Mouse (Mus musculus): ENCODE measurements around the gene Rsf1. TPM values are rescaled to one million over a fixed set of nuclear protein-coding genes. Genes with fewer than 3 reads are reported as not detected.
A peak's percentile ranks its signal among the peaks of the same experiment; 100 is the strongest.

Rsf1 gene
- polyA plus RNA-seq, 1 experiment from 2014 or later = 34.9 TPM

DNA sequence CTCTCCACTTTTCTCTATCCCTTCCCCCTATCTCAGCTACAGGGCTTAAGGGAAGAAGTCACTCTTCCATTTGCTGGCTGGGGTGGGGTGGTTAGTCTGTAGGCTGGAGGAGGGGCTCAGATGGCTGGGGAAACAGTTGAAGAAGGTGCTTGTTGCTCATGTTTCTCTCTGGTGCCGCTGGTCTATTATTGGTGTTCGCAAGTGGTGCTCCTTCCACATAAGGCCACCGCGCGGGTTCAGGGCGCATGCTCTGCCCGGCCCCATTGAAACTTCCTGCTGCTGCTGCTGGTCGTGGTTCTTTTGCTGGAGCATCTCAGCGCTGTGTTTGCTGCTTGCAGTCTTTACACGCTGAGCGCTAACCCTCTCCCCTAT, 1.1 kb downstream of the Rsf1 start:
- peak overlapping the region; percentile 99 for H3K27ac ChIP-seq
- peak overlapping the region; percentile 71 for H3K4me2 ChIP-seq
- H3K4me3 ChIP-seq = peak overlapping the region; percentile 100
- H3K36me3 ChIP-seq = peaks cover 3% of the 10 kb centered on the region; the same call in 1 of the 2 replicates
- H3K27me3 ChIP-seq = no peaks in the 10 kb centered on the region
- peak; percentile 44 for ATAC-seq (ENCODE audit: insufficient number of reproducible peaks, insufficient read depth, low FRiP score, low TSS enrichment, low read depth)
- H3K9me3 ChIP-seq = no peaks in the 10 kb centered on the region
- peak overlapping the region; percentile 100 for H3K9ac ChIP-seq
- WGBS = 0% methylated on average over 11 of the region's 11 CpGs
- peaks cover 16% of the 10 kb centered on the region; the same call in 1 of the 2 replicates for H3K4me1 ChIP-seq

GRCm38 (mm10) chr7:97588506-97588905, 8.8 kb downstream of the Rsf1 start:
- no peak overlapping the region for H3K4me3 ChIP-seq
- no peak overlapping the region for H3K9ac ChIP-seq
- H3K27me3 ChIP-seq = no peaks in the 10 kb centered on the region
- peaks cover 33% of the 10 kb centered on the region for H3K4me1 ChIP-seq
- 86% methylated on average over 5 of the region's 5 CpGs for WGBS
- no peaks in the 10 kb centered on the region for H3K9me3 ChIP-seq
- no peak for ATAC-seq (ENCODE audit: insufficient number of reproducible peaks, insufficient read depth, low FRiP score, low TSS enrichment, low read depth)
- H3K4me2 ChIP-seq = no peak overlapping the region
- H3K27ac ChIP-seq = no peak overlapping the region
- peaks cover 8% of the 10 kb centered on the region; the same call in 1 of the 2 replicates for H3K36me3 ChIP-seq

GRCm38 (mm10) chr7:97590488-97590887, 10.8 kb downstream of the Rsf1 start:
- H3K4me2 ChIP-seq = no peak overlapping the region
- no peak overlapping the region for H3K4me3 ChIP-seq
- peaks cover 30% of the 10 kb centered on the region for H3K4me1 ChIP-seq
- no peaks in the 10 kb centered on the region for H3K9me3 ChIP-seq
- 38% methylated on average over 3 of the region's 3 CpGs for WGBS
- no peak for ATAC-seq (ENCODE audit: insufficient number of reproducible peaks, insufficient read depth, low FRiP score, low TSS enrichment, low read depth)
- H3K9ac ChIP-seq = no peak overlapping the region
- H3K27ac ChIP-seq = no peak overlapping the region
- no peaks in the 10 kb centered on the region for H3K27me3 ChIP-seq
- H3K36me3 ChIP-seq = peaks cover 10% of the 10 kb centered on the region; the same call in 1 of the 2 replicates

DNA sequence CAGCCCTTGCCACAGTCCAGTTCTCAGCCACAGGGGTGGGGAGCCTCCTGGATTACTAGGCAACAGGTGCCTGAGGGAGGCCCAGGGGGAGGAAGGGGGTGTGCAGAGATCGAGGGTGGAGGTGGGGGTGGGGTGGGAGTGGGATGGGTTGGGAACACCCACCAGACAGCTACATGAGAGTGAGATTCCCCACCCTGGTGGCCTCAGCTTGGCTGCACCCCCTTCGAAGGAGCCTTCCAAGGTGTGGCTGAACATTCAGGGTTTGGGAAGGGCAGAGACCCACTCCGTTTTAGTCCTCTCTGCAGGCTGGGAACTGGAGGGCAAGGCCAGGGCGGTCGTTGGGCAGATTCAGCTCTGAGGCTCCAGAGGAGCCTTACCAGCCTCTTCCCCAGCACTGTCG, 11.6 kb downstream of the Rsf1 start:
- Histone ChIP-seq H3K4me1 (peaks cover 24% of the 10 kb centered on the region), H3K4me2 (no peak overlapping the region), H3K27me3 (no peaks in the 10 kb centered on the region), H3K9me3 (no peaks in the 10 kb centered on the region), H3K9ac (no peak overlapping the region), H3K27ac (no peak overlapping the region), H3K4me3 (no peak overlapping the region), H3K36me3 (peaks cover 10% of the 10 kb centered on the region; the same call in 1 of the 2 replicates)
- ATAC-seq (ENCODE audit: insufficient number of reproducible peaks, insufficient read depth, low FRiP score, low TSS enrichment, low read depth) = no peak
- 84% methylated on average over 6 of the region's 6 CpGs for WGBS

GRCm38 (mm10) chr7:97592396-97592795, 12.7 kb downstream of the Rsf1 start:
- no peaks in the 10 kb centered on the region for H3K9me3 ChIP-seq
- no peaks in the 10 kb centered on the region for H3K27me3 ChIP-seq
- H3K27ac ChIP-seq = no peak overlapping the region
- H3K9ac ChIP-seq = no peak overlapping the region
- 93% methylated on average over 4 of the region's 4 CpGs for WGBS
- H3K4me1 ChIP-seq = peaks cover 24% of the 10 kb centered on the region
- peaks cover 10% of the 10 kb centered on the region; the same call in 1 of the 2 replicates for H3K36me3 ChIP-seq
- H3K4me3 ChIP-seq = no peak overlapping the region
- no peak for ATAC-seq (ENCODE audit: insufficient number of reproducible peaks, insufficient read depth, low FRiP score, low TSS enrichment, low read depth)
- H3K4me2 ChIP-seq = no peak overlapping the region

DNA sequence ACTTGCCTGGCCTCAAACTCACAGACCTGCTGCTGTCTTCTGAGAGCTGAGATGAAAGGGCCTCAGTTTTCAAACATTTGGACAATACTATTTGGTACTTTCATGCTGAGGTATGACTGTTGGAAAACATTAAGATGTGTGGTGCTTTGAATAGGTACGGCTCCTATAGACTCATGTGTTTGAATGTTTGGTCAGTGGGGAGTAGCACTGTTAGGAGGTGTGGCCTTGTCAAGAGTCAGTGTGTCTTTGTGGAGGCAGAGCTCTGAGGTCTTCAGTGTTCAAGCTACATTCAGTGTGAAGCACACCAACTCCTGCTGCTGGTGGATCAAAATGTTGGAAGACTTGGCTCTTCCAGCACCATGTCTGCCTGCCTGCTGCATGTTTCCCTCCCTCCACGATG, 13.8 kb downstream of the Rsf1 start:
- no peak overlapping the region for H3K9ac ChIP-seq
- ATAC-seq (ENCODE audit: insufficient number of reproducible peaks, insufficient read depth, low FRiP score, low TSS enrichment, low read depth) = no peak
- H3K36me3 ChIP-seq = peaks cover 10% of the 10 kb centered on the region; the same call in 1 of the 2 replicates
- 83% methylated on average over 2 of the region's 2 CpGs for WGBS
- no peak overlapping the region for H3K4me3 ChIP-seq
- H3K9me3 ChIP-seq = no peaks in the 10 kb centered on the region
- no peak overlapping the region for H3K4me2 ChIP-seq
- no peak overlapping the region for H3K27ac ChIP-seq
- H3K27me3 ChIP-seq = no peaks in the 10 kb centered on the region
- H3K4me1 ChIP-seq = peaks cover 21% of the 10 kb centered on the region

DNA sequence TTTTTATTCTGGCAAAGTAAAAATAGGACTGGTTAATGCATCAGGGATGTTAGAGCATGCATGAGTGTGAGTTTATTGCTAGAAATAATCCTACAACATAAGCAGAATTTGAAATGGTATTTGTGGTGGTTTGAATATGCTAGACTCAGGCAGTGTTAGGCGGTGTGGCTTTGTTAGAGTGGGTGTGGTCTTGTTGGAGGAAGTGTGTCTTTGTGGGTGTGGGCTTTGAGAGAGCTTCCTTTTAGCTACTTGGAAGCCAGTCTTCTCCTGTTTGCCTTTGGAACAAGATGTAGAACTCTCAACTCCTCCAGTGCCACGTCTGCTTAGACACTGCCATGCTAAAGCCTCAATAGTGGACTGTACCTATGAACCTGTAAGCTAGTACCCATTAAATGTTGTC, 18.9 kb downstream of the Rsf1 start:
- 96% methylated on average over 2 of the region's 2 CpGs for WGBS
- Histone ChIP-seq H3K36me3 (0 out of 2 replicates have a peak, but pooled peaks cover 2% of the 10 kb centered on the region), H3K4me2 (no peak overlapping the region), H3K4me1 (no peaks in the 10 kb centered on the region), H3K9ac (no peak overlapping the region), H3K9me3 (no peaks in the 10 kb centered on the region), H3K27ac (no peak overlapping the region), H3K27me3 (no peaks in the 10 kb centered on the region), H3K4me3 (no peak overlapping the region)
- ATAC-seq (ENCODE audit: insufficient number of reproducible peaks, insufficient read depth, low FRiP score, low TSS enrichment, low read depth) = no peak

DNA sequence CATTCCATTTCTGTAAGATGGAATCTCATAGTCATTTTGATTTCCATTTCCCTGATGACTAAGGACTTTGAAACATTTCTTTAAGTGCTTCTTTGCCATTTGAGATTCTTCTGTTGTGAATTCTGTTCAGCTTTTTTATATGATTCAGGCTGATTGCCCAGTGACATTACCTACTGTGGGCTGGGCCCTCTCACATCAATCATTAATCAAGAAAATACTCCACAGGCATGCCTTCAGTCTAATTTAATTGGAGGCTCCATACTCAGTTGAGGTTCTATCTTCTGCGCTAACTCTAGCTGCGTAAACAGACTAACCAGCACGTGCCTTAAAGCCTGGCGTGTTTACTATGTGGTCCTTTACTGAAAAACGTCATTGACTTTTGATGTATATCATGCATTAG, 41.7 kb downstream of the Rsf1 start:
- H3K27ac ChIP-seq = no peak overlapping the region
- WGBS = 93% methylated on average over 5 of the region's 5 CpGs
- H3K4me2 ChIP-seq = no peak overlapping the region
- peaks cover 14% of the 10 kb centered on the region for H3K36me3 ChIP-seq
- H3K9me3 ChIP-seq = no peaks in the 10 kb centered on the region
- H3K4me1 ChIP-seq = no peaks in the 10 kb centered on the region
- no peak overlapping the region for H3K4me3 ChIP-seq
- H3K27me3 ChIP-seq = no peaks in the 10 kb centered on the region
- no peak overlapping the region for H3K9ac ChIP-seq
- no peak for ATAC-seq (ENCODE audit: insufficient number of reproducible peaks, insufficient read depth, low FRiP score, low TSS enrichment, low read depth)

GRCm38 (mm10) chr7:97622676-97623075, 43.0 kb downstream of the Rsf1 start:
- no peak for ATAC-seq (ENCODE audit: insufficient number of reproducible peaks, insufficient read depth, low FRiP score, low TSS enrichment, low read depth)
- 87% methylated on average over 1 of the region's 1 CpGs for WGBS
- H3K4me1 ChIP-seq = no peaks in the 10 kb centered on the region
- no peak overlapping the region for H3K4me3 ChIP-seq
- no peaks in the 10 kb centered on the region for H3K27me3 ChIP-seq
- H3K36me3 ChIP-seq = peaks cover 12% of the 10 kb centered on the region
- H3K9ac ChIP-seq = no peak overlapping the region
- H3K27ac ChIP-seq = no peak overlapping the region
- no peak overlapping the region for H3K4me2 ChIP-seq
- no peaks in the 10 kb centered on the region for H3K9me3 ChIP-seq

DNA sequence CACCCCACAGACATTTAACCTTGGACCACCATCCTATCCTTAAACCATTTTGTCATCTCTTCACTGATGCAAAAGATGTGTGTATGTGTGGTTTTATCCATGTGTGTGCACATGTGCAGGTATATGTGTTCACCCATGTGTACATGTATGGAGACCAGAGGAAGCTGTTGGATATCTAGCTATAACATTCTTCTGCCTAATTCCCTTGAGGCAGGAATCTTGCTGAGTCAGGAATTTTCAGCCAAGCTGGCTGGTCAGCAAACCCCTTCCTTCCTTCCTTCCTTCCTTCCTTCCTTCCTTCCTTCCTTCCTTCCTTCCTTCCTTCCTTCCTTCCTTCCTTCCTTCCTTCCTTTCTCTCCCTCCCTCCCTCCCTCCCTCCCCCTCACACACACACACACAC, 43.7 kb downstream of the Rsf1 start:
- Histone ChIP-seq H3K36me3 (peaks cover 4% of the 10 kb centered on the region), H3K4me1 (no peaks in the 10 kb centered on the region), H3K4me3 (no peak overlapping the region), H3K4me2 (no peak overlapping the region), H3K9ac (no peak overlapping the region), H3K27ac (no peak overlapping the region), H3K27me3 (no peaks in the 10 kb centered on the region), H3K9me3 (no peaks in the 10 kb centered on the region)
- no peak for ATAC-seq (ENCODE audit: insufficient number of reproducible peaks, insufficient read depth, low FRiP score, low TSS enrichment, low read depth)

- no peak for ATAC-seq (ENCODE audit: insufficient number of reproducible peaks, insufficient read depth, low FRiP score, low TSS enrichment, low read depth)
- H3K4me1 ChIP-seq = no peaks in the 10 kb centered on the region
These were observed 49.7 kb downstream of the Rsf1 start for GRCm38 (mm10) chr7:97629351-97629750.

GRCm38 (mm10) chr7:97631290-97631689, 51.6 kb downstream of the Rsf1 start:
- 83% methylated on average over 2 of the region's 2 CpGs for WGBS
- no peak for ATAC-seq (ENCODE audit: insufficient number of reproducible peaks, insufficient read depth, low FRiP score, low TSS enrichment, low read depth)
- Histone ChIP-seq H3K36me3 (no peaks in the 10 kb centered on the region), H3K4me3 (no peak overlapping the region), H3K27me3 (no peaks in the 10 kb centered on the region), H3K9ac (no peak overlapping the region), H3K4me1 (no peaks in the 10 kb centered on the region), H3K9me3 (no peaks in the 10 kb centered on the region), H3K4me2 (no peak overlapping the region), H3K27ac (no peak overlapping the region)

More at GRCm38 (mm10) chr7:97629351-97629750, 49.7 kb downstream of the Rsf1 start:
- no peak overlapping the region for H3K9ac ChIP-seq
- no peaks in the 10 kb centered on the region for H3K9me3 ChIP-seq
- WGBS = 66% methylated on average over 2 of the region's 2 CpGs
- no peak overlapping the region for H3K4me3 ChIP-seq
- H3K27ac ChIP-seq = no peak overlapping the region
- no peaks in the 10 kb centered on the region for H3K27me3 ChIP-seq
- H3K4me2 ChIP-seq = no peak overlapping the region
- H3K36me3 ChIP-seq = no peaks in the 10 kb centered on the region

GRCm38 (mm10) chr7:97632897-97633296, 53.2 kb downstream of the Rsf1 start:
- Histone ChIP-seq H3K4me2 (no peak overlapping the region), H3K4me3 (no peak overlapping the region), H3K9ac (no peak overlapping the region), H3K9me3 (no peaks in the 10 kb centered on the region), H3K27me3 (no peaks in the 10 kb centered on the region), H3K36me3 (peaks cover 7% of the 10 kb centered on the region; the same call in 1 of the 2 replicates), H3K4me1 (no peaks in the 10 kb centered on the region), H3K27ac (no peak overlapping the region)
- ATAC-seq (ENCODE audit: insufficient number of reproducible peaks, insufficient read depth, low FRiP score, low TSS enrichment, low read depth) = no peak
- 91% methylated on average over 1 of the region's 1 CpGs for WGBS

Measured in embryonic facial prominence, embryonic 13.5 days (tissue).